Mouse (Mus musculus): ENCODE data around the gene Fam45a. TPM values are rescaled to one million over a fixed set of nuclear protein-coding genes. Genes with fewer than 3 reads are reported as not detected.

The Fam45a gene
- total RNA-seq (2018; cell fraction: chromatin; rRNA removed), result 10 to 100 TPM in 24 of 26 experiments, 1 to 10 TPM in 2; 5.5 to 73.2 (median 44.0) TPM
- total RNA-seq (2018; cell fraction: cytosol; rRNA removed), result 10 to 100 TPM; 20.2 to 35.7 (median 30.4) TPM
- 10 to 100 TPM in 25 of 26 experiments, 1 to 10 TPM in 1; 8.7 to 73.1 (median 30.2) TPM for total RNA-seq (2018; cell fraction: nucleus; rRNA removed)
- 32.6 to 59.1 TPM (median 48.3 TPM) in 3 replicates for polyA plus RNA-seq (2018)

DNA sequence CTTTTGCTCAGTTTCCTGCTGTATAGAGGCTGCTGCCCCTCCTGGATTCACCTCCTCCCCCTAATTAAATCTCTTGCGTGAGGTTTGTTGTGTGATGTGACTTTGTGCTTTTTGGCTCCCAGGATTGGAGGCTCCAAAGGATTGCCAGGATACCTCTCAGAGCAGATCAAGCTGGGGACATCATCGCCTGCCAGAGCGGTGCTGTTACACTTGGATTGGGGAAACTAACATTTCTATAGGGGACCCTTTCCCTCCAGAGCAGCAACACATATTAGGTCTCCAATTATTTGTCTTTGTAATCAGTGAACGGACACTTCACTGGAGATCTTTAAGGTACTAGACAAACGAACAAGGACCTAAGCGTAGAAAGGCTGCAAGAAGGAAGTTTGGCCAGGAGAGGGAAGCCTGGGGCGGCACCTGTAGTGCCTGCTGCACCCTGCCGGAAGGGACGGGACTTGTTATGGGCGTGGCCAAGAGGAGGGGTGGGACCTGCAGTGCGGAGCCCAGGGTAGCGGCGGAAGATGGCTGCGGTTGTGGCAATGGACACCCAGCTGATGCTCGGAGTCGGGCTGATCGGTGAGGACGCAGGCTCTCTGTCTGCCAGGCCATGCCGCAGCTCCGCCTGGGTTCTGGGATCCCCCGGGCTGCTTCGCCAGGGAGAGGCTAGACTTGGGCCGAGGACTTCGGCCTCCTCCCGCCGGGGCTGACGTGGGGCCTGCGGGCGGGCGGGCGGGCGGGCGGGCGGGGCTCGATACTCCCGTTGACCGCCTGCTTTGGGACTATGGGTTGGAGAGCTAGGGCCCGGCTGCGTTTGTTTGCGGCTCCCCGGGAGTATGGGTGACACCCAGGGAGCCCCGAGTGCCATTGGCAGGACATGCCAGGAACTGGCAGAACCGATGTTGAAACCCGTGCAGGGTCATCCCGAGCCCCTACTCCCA lies at the start of gene Fam45a:
Fam45a (plus strand) TSS at position 488 of the 938 bp plus-strand sequence.
- H3K4me3 ChIP-seq (ENCODE audit: inconsistent target), result peak within 1 kb of the TSS; percentile 84
- peaks cover 7% of the 10 kb centered on the region; the same call in 1 of the 2 replicates for H3K36me3 ChIP-seq (ENCODE audit: inconsistent target)
- peak within 1 kb of the TSS; percentile 52 for H3K27ac ChIP-seq
- peaks cover 47% of the 10 kb centered on the region for H3K79me2 ChIP-seq (ENCODE audit: inconsistent target)
- 8% methylated on average over 33 of the region's 45 CpGs for WGBS (ENCODE audit: missing documents)

DNA sequence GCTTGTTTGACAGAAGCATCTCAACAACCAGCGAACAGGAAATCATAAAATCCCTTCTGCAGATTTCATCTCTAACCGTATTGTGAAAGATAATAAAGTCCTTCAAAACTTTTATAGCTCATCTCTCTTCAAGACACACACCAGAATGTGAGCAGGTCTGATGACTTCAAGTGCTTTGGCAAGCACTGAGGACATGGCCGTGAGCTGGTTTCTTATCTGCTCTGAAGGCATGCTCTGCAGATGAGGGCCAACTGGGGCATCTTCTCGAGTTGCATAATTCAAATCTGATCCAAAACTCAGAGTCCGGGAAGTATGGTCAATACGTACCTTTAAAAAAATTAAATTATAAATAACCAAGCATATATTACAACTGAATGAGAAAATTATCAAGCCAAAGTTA lies 38.0 kb upstream of the Fam45a start:
- H3K79me2 ChIP-seq (ENCODE audit: inconsistent target), result peaks cover 98% of the 10 kb centered on the region
- no peak overlapping the region for H3K4me3 ChIP-seq (ENCODE audit: inconsistent target)
- no peak overlapping the region for H3K27ac ChIP-seq
- WGBS (ENCODE audit: missing documents), result 96% methylated on average over 6 of the region's 6 CpGs
- H3K36me3 ChIP-seq (ENCODE audit: inconsistent target), result peaks cover 91% of the 10 kb centered on the region

DNA sequence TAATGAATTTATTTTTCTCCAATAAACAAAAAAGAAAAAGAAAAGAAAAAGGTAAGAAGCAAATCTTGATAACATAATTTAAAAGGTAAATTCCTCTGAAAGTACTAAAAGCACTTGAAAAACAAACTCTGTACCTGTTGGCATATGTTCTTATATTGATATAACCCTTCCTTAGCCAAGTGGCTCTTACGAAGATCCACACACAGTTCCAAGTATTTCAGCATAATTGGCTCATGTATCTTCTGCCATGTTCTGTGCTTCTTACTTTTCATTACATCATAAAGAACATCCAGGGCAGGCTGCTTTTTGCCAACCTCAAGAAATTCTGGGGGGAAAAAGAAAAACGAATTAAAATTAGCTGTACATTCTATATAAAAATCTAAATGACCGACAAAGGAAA lies 29.4 kb upstream of the Fam45a start:
- Histone ChIP-seq H3K36me3 (ENCODE audit: inconsistent target) (peaks cover 16% of the 10 kb centered on the region), H3K27ac (no peak overlapping the region), H3K4me3 (ENCODE audit: inconsistent target) (no peak overlapping the region), H3K79me2 (ENCODE audit: inconsistent target) (peaks cover 100% of the 10 kb centered on the region)
- 78% methylated on average over 3 of the region's 3 CpGs for WGBS (ENCODE audit: missing documents)

DNA sequence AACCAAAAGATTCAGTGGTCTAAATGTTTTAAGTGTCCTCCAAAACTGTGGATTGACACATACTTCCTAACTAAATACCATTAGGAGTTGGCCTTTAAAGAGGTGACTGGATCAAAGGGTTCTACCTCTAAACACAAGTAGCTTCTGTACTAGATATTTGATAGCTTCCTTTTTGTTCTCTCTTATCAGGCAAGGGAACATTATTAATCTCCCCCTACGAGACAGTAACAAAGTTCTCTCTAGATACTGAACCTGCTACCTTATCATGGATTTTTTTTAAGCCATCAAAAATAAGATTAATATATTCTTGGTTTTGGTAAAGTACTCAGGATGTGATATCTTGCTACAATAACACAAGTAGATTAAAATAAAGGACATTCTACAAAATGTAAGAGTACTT lies 26.7 kb upstream of the Fam45a start:
- WGBS (ENCODE audit: missing documents), result 44% methylated on average over 1 of the region's 1 CpGs
- H3K27ac ChIP-seq, result no peak overlapping the region
- H3K4me3 ChIP-seq (ENCODE audit: inconsistent target), result no peak overlapping the region
- 0 out of 2 replicates have a peak, but pooled peaks cover 3% of the 10 kb centered on the region for H3K36me3 ChIP-seq (ENCODE audit: inconsistent target)
- H3K79me2 ChIP-seq (ENCODE audit: inconsistent target), result peaks cover 100% of the 10 kb centered on the region

DNA sequence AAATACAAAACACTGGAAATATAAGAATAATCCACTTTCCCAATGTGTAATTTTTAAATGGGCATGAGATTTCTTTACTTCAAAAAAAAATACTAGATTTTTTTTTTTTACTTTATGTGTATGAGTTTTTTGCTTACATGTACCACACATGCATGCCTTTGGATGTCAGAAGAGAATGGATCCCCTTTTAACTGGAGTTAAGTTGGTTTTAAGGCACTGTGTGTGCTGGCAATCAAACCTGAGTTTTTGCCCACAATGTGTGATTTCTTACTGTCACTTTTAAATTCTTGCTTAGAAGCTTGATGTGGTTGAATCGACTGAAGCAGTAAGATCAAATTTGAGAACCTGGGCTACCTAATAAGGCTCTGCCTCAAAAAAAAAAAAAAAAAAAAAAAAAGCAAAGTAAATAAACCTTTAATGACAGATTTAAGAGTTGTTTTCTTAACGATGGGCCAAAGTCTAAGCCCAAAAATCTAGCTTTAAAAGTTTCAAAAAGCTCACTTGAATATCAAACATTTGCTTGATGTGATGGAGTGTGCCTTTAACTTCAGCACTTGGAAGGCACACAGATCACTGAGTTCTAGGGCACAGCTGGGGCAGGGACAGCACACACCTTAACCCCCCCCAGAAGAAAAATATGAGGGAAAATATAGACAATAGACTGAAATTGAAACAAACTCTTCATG lies 23.8 kb upstream of the Fam45a start:
- Histone ChIP-seq H3K36me3 (ENCODE audit: inconsistent target) (no peaks in the 10 kb centered on the region), H3K4me3 (ENCODE audit: inconsistent target) (peak overlapping the region; percentile 91; the same call in 1 of the 2 replicates), H3K79me2 (ENCODE audit: inconsistent target) (peaks cover 75% of the 10 kb centered on the region), H3K27ac (no peak overlapping the region)
- 6% methylated on average over 2 of the region's 2 CpGs for WGBS (ENCODE audit: missing documents)

DNA sequence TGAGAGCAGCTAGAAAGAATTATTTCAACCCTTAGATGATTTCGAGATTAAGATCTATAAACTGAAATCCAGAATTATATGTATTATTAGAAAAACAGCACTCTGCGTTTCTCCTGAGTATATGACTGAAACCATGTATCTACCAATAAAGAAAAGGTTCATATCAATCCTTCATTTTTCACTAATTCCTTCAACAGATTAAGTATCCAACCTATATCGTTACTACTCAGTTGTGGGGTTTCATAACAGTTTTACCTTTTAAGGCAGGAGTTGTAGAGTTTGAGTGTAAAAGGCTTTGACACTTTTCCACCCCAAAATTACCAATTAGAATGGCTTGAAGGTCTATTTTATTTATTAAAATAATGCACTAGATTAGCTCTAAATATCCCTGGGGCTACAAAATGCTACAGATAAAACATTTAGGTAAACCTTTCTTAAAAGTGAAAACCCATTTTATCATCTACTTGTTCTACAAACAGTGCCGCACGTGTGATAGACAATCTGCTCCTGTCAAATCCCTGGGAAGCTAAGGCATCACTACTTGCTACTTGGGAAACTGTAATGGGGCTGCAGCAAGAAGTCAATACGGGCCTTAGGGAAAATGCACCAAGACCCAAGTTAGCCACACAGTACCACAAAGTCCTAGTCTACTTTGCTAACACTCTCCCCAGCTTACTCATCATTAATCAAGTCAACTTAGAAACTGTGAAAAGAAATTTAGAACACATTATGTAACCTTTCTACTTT lies 23.0 kb upstream of the Fam45a start:
- Histone ChIP-seq H3K27ac (0 out of 2 replicates have a peak overlapping the region, but pooled peaks have one; percentile 76), H3K36me3 (ENCODE audit: inconsistent target) (no peaks in the 10 kb centered on the region), H3K4me3 (ENCODE audit: inconsistent target) (peak overlapping the region; percentile 91), H3K79me2 (ENCODE audit: inconsistent target) (peaks cover 67% of the 10 kb centered on the region)
- 33% methylated on average over 5 of the region's 6 CpGs for WGBS (ENCODE audit: missing documents)

DNA sequence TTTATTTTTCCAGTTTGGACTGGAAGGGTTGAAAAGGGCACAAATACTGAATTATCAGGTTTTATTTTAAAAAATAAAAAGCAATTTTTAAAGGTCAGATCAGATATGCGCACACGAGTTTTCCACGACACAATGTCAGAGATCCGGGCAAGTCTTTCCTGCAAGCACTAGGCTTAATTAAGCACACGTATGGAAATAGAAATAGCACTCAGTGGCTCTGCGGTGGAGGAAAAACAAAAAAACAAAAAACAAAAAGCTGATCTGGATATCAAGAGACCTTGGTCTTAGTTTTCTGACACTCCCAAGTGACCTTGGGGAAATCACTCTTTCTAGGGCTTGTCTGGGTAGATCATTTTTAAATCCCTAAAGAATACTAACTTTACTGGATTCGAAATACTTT lies 21.9 kb upstream of the Fam45a start:
- H3K4me3 ChIP-seq (ENCODE audit: inconsistent target), result peak overlapping the region; percentile 91
- H3K79me2 ChIP-seq (ENCODE audit: inconsistent target), result peaks cover 56% of the 10 kb centered on the region
- WGBS (ENCODE audit: missing documents), result 1% methylated on average over 7 of the region's 7 CpGs
- peak overlapping the region; percentile 76 for H3K27ac ChIP-seq
- no peaks in the 10 kb centered on the region for H3K36me3 ChIP-seq (ENCODE audit: inconsistent target)

DNA sequence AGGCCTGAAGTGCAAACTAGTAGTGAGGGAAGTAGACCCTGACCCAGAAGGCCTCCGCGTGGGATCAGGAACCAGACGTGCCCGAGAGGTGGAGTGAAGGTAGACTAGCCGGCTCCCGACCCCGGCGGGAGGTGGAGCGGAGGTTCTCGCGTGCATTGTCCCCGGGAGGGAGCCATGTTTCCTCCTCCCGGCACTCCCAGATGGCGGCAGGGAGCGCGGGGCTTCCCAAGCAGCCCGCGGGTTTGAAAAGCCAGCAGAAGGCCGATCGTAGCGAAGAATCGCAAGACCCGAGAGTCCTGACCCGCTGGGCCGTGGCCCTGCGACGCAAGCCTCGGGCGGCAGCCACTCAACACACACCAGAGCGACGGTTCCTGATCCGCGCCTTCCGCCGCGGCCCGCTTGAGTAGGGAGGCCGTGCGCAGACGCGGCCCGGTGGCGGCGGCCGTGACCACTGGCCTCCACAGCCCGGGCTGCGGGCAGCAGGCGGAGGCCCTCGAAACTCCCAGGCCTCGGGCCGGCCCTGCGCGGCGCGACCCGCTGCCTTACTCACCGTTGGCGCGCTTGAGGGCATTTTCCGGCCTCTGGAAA lies 21.4 kb upstream of the Fam45a start:
- WGBS (ENCODE audit: missing documents), result under 1% methylated on average over 60 of the region's 60 CpGs

DNA sequence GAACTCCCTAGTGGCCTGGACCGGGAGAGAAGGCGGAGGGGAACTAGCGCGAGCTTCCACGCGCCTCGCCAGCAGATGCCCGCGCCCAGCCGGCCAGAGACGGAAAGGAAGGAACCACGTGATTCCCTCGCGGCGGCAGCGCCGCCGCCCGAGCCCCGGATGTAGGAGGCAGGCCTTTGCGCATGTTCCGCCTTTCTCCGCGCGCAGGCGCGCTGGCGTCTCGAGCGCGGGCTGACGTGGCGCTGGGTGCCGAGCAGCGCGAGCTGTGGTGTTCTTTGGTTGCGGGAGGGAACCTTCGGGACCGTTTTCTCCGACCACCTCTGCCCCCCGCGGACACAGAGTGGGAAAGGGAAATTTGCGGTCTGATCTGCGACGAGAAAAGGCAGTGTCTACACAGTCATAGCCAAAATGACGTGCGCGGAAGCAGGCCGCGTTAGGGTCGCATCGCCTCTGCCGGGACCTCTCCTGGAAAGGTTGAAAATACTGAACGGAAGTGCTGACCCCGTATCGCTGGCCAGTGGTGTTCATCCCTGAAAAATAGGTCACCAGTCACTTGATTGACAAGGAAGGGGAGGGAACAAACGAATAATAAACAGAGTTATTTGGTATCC lies 20.7 kb upstream of the Fam45a start, which contains the start of gene Eif3a:
Eif3a (minus strand) TSS at position 108 of the 611 bp plus-strand sequence.
- Histone ChIP-seq H3K36me3 (ENCODE audit: inconsistent target) (no peaks in the 10 kb centered on the region), H3K79me2 (ENCODE audit: inconsistent target) (peaks cover 44% of the 10 kb centered on the region), H3K4me3 (ENCODE audit: inconsistent target) (peak within 1 kb of the TSS; percentile 91), H3K27ac (peak within 1 kb of the TSS; percentile 92)
- WGBS (ENCODE audit: missing documents), result 2% methylated on average over 43 of the region's 57 CpGs

More for the DNA sequence above, 21.4 kb upstream of the Fam45a start:
- Histone ChIP-seq H3K4me3 (ENCODE audit: inconsistent target) (peak overlapping the region; percentile 91), H3K27ac (peak overlapping the region; percentile 76), H3K79me2 (ENCODE audit: inconsistent target) (peaks cover 51% of the 10 kb centered on the region), H3K36me3 (ENCODE audit: inconsistent target) (no peaks in the 10 kb centered on the region)

DNA sequence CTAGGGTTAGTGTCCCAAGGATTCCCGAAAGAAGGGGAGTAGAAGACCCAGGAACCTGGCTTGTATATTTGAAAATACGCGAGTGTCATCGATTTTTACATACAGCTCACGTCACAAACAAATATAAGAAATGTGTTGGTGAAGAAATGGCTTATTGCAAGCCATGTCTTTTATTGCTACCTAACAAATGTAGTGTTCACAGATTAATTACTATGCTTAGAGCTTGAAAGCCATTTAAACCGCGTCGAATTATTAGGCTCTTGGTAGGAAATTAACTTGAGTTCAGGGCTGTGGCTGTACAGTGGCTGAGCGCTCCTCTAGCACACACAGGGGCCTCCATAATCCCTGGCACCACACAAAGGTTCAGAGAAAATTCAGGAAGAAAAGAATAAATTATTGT lies 20.2 kb upstream of the Fam45a start:
- H3K79me2 ChIP-seq (ENCODE audit: inconsistent target), result peaks cover 39% of the 10 kb centered on the region
- WGBS (ENCODE audit: missing documents), result 18% methylated on average over 9 of the region's 9 CpGs
- H3K27ac ChIP-seq, result peak overlapping the region; percentile 92
- H3K4me3 ChIP-seq (ENCODE audit: inconsistent target), result peak overlapping the region; percentile 91
- no peaks in the 10 kb centered on the region for H3K36me3 ChIP-seq (ENCODE audit: inconsistent target)

DNA sequence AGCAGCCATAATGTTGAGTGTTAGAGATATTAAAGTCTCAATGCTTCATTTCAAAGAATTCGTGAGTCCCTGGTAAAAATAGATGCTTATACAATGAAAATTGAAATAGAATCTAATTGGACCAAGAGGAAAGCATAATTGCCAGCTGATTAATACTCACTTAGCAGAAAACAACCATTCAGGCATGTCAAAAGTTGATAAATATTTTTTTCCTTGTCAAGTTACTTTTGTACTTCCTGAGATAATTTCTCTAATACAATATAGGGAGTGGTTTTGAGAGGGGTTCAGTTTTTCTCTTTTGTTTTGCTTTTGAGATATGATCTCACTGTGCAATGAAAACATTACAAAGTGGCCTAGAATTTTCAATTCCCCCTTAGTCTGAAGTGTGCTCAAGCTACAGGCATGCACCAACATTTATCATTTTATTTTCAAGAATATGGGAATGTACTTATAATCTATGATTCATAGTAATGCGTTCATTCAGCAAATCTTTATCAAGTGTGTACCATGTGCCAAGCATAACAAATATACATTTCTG lies 18.1 kb upstream of the Fam45a start:
- H3K79me2 ChIP-seq (ENCODE audit: inconsistent target), result peaks cover 19% of the 10 kb centered on the region
- WGBS (ENCODE audit: missing documents), result 93% methylated on average over 2 of the region's 2 CpGs
- no peak overlapping the region for H3K4me3 ChIP-seq (ENCODE audit: inconsistent target)
- no peak overlapping the region for H3K27ac ChIP-seq
- no peaks in the 10 kb centered on the region for H3K36me3 ChIP-seq (ENCODE audit: inconsistent target)

DNA sequence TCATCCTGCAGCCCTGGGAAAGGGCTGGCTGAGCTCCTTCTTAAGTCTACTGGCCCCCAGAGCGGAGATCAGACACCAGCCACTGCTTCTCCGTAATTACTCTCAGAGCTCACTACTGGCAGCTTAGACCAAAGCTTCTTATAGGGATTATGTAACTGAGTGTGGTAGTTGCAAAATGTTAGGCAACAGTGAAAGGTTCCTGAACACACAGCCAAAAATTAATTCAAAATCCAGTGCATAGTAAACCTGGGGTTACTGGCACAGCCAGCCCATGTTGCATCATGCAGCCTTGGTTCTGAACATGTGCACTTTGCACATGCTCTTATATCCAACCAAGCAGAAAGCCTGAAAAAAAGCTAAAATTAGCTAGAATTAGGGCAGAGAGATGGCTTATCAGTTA lies 16.1 kb upstream of the Fam45a start:
- Histone ChIP-seq H3K36me3 (ENCODE audit: inconsistent target) (no peaks in the 10 kb centered on the region), H3K79me2 (ENCODE audit: inconsistent target) (no peaks in the 10 kb centered on the region), H3K4me3 (ENCODE audit: inconsistent target) (no peak overlapping the region), H3K27ac (no peak overlapping the region)
- 57% methylated on average over 2 of the region's 2 CpGs for WGBS (ENCODE audit: missing documents)

DNA sequence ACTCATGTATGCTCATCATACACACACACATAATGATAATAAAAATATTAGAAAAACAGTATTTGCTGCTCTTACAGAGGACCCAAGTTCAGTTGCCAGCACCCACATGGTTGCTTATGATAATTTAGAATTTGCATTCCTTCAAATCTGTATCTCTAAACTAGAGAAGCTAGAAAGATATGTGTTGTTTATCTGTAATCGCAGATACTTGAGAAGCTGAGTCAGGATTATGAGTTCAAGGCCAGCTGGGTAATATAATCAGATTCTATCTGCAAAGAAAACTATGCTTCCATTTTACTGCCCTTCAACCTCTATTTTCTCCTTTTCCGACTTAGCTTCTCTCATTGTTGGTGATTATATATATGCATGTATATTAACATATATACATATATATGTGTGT lies 14.0 kb upstream of the Fam45a start:
- WGBS (ENCODE audit: missing documents), result 100% methylated on average over 2 of the region's 2 CpGs
- H3K36me3 ChIP-seq (ENCODE audit: inconsistent target), result no peaks in the 10 kb centered on the region
- H3K27ac ChIP-seq, result no peak overlapping the region
- no peak overlapping the region for H3K4me3 ChIP-seq (ENCODE audit: inconsistent target)
- H3K79me2 ChIP-seq (ENCODE audit: inconsistent target), result no peaks in the 10 kb centered on the region

All from macrophage (primary cell).